Mouse (Mus musculus) lung, embryonic 14.5 days (tissue): ENCODE measurements at regions not wholly inside any gene's neighbourhood (a gene's known extent, or its start where the extent isn't known, plus 50 kb on each side); places are given as distances from the start of the nearest gene placed in this dataset.
A peak's percentile ranks its signal among the peaks of the same experiment; 100 is the strongest.

ENCODE experiments used
- ATAC-seq: fragments of 200-750 bp; cut with Nextera tagmentation; 2 replicates; pipeline ENCODE4 v1.8.0; 2017; ENCODE audit warnings: mild to moderate bottlenecking, moderate TSS enrichment, moderate library complexity; ENCODE audit not compliant: insufficient read depth
- DNase-seq: peaks from one replicate; pipeline ENCODE4 v3.0.0-alpha.2; 2015
- H3K27ac ChIP-seq: fragments of 300-500 bp; sonication (generic); 2 replicates; pipeline ENCODE4 v1.5.1; 2014; ENCODE audit warnings: low read depth, mild to moderate bottlenecking, moderate library complexity
- H3K27me3 ChIP-seq: fragments of 300-500 bp; sonication (generic); 2 replicates; pipeline ENCODE4 v1.6.1; 2014; ENCODE audit warnings: low read length, control low read depth; ENCODE audit not compliant: insufficient read depth
- H3K36me3 ChIP-seq: fragments of 300-500 bp; sonication (generic); 2 replicates; pipeline ENCODE4 v1.6.1; 2014; ENCODE audit warnings: control low read depth; ENCODE audit not compliant: insufficient read depth
- H3K4me1 ChIP-seq: fragments of 300-500 bp; sonication (generic); 2 replicates; pipeline ENCODE4 v1.6.1; 2014; ENCODE audit warnings: antibody characterized with exemption, control low read depth; ENCODE audit not compliant: insufficient read depth
- H3K4me2 ChIP-seq: fragments of 300-500 bp; sonication (generic); 2 replicates; pipeline ENCODE4 v1.6.1; 2014; ENCODE audit warnings: mild to moderate bottlenecking
- H3K4me3 ChIP-seq: fragments of 300-500 bp; sonication (generic); 2 replicates; pipeline ENCODE4 v1.5.1; 2014; ENCODE audit warnings: low read depth, low read length
- H3K9ac ChIP-seq: fragments of 300-500 bp; sonication (generic); 2 replicates; pipeline ENCODE4 v1.6.1; 2014
- H3K9me3 ChIP-seq: fragments of 300-500 bp; sonication (generic); 2 replicates; pipeline ENCODE4 v1.6.1; 2016; ENCODE audit warnings: low read depth, low read length, control low read depth
- CTCF ChIP-seq: IDR thresholded peaks from 2 replicates; pipeline ENCODE4 v1.5.1; 2016; ENCODE audit warnings: antibody characterized with exemption, low read depth
- WGBS: fragments of 180-500 bp; shearing (Covaris S2); extraction: QIAGEN DNeasy Blood & Tissue Kit; methylation state at CpG from one replicate; pipeline ENCODE4 v1.1.7; 2014; 5-methylcytosine and 5-hydroxymethylcytosine counted together

DNA sequence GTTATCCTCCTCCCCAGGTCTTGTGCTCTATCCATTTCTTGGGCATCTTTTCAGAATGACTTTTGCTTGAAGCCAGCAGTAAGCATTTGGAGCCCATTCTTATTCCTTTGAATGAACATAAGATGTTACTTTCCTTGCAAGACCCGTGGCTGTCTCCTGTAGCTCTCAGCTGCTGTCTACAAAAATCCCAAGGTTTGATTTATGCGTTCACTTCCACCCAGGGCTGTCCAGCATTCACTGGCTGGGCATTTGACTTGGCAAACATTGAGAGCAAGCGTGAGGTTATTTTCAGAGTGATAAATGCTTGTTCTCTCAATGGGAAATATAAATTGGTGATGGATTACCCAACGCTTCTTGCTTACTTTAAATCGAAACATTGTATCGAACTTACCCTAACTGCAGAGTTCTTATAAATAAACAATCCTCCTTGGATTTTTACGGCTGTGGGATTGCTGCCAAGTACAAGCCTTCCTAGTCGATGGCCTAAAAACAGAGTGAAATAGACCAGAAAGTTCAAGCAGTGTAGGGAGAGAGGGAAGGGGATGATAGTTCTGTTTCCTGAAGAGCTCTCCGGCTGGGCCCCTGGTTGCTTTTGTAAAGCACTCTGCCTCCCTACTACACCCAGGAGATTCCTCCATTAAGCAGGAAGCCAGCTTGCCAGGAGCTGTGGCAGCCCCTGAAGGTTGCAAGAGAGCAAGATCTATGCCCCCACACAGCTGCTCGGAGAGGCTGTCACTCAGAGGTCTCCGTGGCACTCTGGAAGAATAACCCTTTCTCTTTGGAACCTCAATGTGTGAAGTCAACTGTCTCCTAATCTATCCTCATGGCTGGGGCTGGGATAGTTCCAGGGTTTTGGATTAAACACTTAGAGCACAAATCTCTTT is 210.1 kb downstream of the Mex3b start:
- no peak for TF ChIP-seq CTCF
- Histone ChIP-seq H3K36me3 (no peaks in the 10 kb centered on the region), H3K9ac (no peak overlapping the region), H3K27ac (peak overlapping the region; percentile 37; the same call in 1 of the 2 replicates), H3K4me1 (peaks cover 12% of the 10 kb centered on the region), H3K4me3 (no peak overlapping the region), H3K4me2 (peak overlapping the region; percentile 16), H3K27me3 (no peaks in the 10 kb centered on the region), H3K9me3 (no peaks in the 10 kb centered on the region)
- peak; percentile 68; the same call in 1 of the 2 replicates for ATAC-seq
- WGBS = 13% methylated on average over 11 of the region's 11 CpGs
- peak; percentile 85 for DNase-seq

DNA sequence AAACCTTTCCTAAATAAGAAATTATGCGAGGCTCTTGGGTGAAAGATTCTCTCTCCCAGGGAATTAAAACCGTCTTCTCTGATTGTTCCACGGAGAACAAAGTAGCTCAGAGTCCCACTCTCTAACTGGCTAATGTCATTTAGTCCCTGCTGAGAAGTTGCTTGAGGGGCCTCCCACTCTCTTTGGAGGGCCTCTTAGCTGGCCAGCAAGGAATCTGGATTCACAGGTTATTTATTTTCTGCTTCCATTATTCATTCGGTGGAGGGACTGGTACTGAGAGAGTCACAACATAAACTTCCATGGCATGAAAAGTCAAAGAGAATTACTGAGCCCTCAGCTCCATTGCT is 210.8 kb downstream of the Mex3b start:
- no peak for ATAC-seq
- no peak overlapping the region for H3K4me3 ChIP-seq
- no peaks in the 10 kb centered on the region for H3K9me3 ChIP-seq
- TF ChIP-seq CTCF = no peak
- H3K9ac ChIP-seq = no peak overlapping the region
- no peaks in the 10 kb centered on the region for H3K36me3 ChIP-seq
- H3K27me3 ChIP-seq = no peaks in the 10 kb centered on the region
- no peak for DNase-seq
- no peak overlapping the region for H3K27ac ChIP-seq
- 15% methylated on average over 4 of the region's 4 CpGs for WGBS
- H3K4me2 ChIP-seq = no peak overlapping the region
- peaks cover 12% of the 10 kb centered on the region for H3K4me1 ChIP-seq

DNA sequence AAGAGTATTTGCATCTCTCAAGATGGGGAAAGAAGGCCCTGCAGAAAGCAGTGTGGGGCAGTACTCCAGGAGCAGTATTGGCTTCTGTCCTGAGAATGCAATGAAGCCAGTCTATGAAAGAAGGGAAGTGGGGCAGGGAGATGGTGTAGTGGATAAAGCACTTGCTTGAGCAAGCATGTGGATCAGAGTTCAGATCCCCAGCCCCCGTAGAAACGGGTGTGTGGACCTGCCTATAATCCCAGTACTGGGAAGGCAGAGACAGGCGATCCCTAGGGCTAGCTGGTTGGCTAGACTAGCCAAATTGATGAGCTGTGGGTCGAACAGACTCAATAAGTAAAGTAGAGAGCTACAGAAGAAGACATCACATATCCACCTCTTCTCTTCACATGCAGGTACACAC is 211.6 kb downstream of the Mex3b start:
- DNase-seq (no peak), ATAC-seq (no peak)
- TF ChIP-seq CTCF = no peak

GRCm38 (mm10) chr7:83079842-83080241 is 212.7 kb downstream of the Mex3b start:
- ATAC-seq (no peak), DNase-seq (no peak)
- Histone ChIP-seq H3K4me3 (no peak overlapping the region), H3K4me1 (peaks cover 9% of the 10 kb centered on the region), H3K4me2 (no peak overlapping the region), H3K9me3 (no peaks in the 10 kb centered on the region), H3K27ac (no peak overlapping the region), H3K36me3 (no peaks in the 10 kb centered on the region), H3K27me3 (no peaks in the 10 kb centered on the region), H3K9ac (no peak overlapping the region)
- no peak for TF ChIP-seq CTCF
- 48% methylated on average over 1 of the region's 1 CpGs for WGBS

More for the DNA sequence above, 211.6 kb downstream of the Mex3b start:
- Histone ChIP-seq H3K4me2 (no peak overlapping the region), H3K27me3 (no peaks in the 10 kb centered on the region), H3K36me3 (no peaks in the 10 kb centered on the region), H3K4me1 (peaks cover 12% of the 10 kb centered on the region), H3K9me3 (no peaks in the 10 kb centered on the region), H3K27ac (no peak overlapping the region), H3K9ac (no peak overlapping the region), H3K4me3 (no peak overlapping the region)
- 83% methylated on average over 4 of the region's 4 CpGs for WGBS

DNA sequence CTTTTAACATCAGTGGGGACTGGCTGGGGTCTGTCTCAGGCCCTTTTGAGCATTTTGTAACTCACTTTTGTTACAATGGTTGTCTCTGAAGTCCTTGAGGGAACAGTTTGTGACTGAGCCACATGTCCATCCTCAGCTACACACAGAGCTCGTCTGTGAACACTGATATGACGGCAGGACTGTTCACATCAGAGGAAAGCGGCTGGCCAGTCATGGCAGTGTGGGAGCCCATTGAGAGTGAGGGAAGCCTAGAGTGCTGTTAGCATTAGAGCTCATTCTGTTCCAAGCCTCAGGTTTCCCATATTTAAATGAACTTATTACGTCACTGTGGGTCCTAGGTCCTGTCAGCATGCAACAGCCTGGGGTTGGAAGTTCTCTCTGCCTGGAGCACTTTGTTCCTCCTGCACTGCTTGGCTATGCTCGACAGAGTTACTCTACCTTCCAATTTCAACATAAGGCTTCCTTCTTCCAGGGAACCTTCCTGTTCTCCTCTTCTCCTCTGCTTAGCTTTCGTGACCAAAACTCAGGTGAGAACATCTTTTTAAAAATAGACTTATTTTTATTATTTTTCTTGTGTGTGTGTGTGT is 217.5 kb downstream of the Mex3b start:
- H3K27me3 ChIP-seq = no peaks in the 10 kb centered on the region
- H3K36me3 ChIP-seq = no peaks in the 10 kb centered on the region
- H3K9me3 ChIP-seq = no peaks in the 10 kb centered on the region
- WGBS = 66% methylated on average over 6 of the region's 6 CpGs
- H3K9ac ChIP-seq = no peak overlapping the region
- H3K27ac ChIP-seq = no peak overlapping the region
- H3K4me3 ChIP-seq = no peak overlapping the region
- no peak overlapping the region for H3K4me2 ChIP-seq
- no peak for DNase-seq
- ATAC-seq = no peak
- H3K4me1 ChIP-seq = peaks cover 3% of the 10 kb centered on the region; the same call in 1 of the 2 replicates
- TF ChIP-seq CTCF = no peak

GRCm38 (mm10) chr7:83085547-83086158 is 218.5 kb downstream of the Mex3b start:
- Histone ChIP-seq H3K36me3 (no peaks in the 10 kb centered on the region), H3K27ac (no peak overlapping the region), H3K27me3 (no peaks in the 10 kb centered on the region), H3K4me2 (no peak overlapping the region), H3K4me1 (peaks cover 3% of the 10 kb centered on the region; the same call in 1 of the 2 replicates), H3K9me3 (no peaks in the 10 kb centered on the region), H3K9ac (no peak overlapping the region), H3K4me3 (no peak overlapping the region)
- ATAC-seq (no peak), DNase-seq (no peak)
- TF ChIP-seq CTCF = no peak
- 65% methylated on average over 4 of the region's 4 CpGs for WGBS

GRCm38 (mm10) chr7:83087408-83087807 is 220.3 kb downstream of the Mex3b start:
- Histone ChIP-seq H3K27ac (no peak overlapping the region), H3K9me3 (no peaks in the 10 kb centered on the region), H3K27me3 (no peaks in the 10 kb centered on the region), H3K4me3 (no peak overlapping the region), H3K4me2 (no peak overlapping the region), H3K9ac (no peak overlapping the region), H3K4me1 (peaks cover 3% of the 10 kb centered on the region; the same call in 1 of the 2 replicates), H3K36me3 (no peaks in the 10 kb centered on the region)
- TF ChIP-seq CTCF = no peak
- no peak for DNase-seq
- 58% methylated on average over 4 of the region's 4 CpGs for WGBS
- no peak for ATAC-seq
